17 mouse cellular contexts compared by ENCODE assay signal in genomic region chr9:122401239-122401638, GRCm38 (mm10).
"Had no signal": no experiment of that assay in that cellular context is flagged by ENCODE, and none has a peak within 500 bp of the region (broad histone marks: within the 10 kb centered on the region; RNA-seq: fewer than 3 reads in every experiment).

No protein-coding gene starts in this region.

- H3K4me3 ChIP-seq: liver, embryonic 12.5 days; lung, embryonic 15.5 days; midbrain, embryonic 13.5 days; midbrain, embryonic 15.5 days; neural tube, embryonic 12.5 days; stomach, embryonic 15.5 days had no signal

- H3K27ac ChIP-seq: liver, embryonic 12.5 days; liver, embryonic 14.5 days; lung, embryonic 15.5 days; macrophage; midbrain, embryonic 13.5 days; midbrain, embryonic 15.5 days; neural tube, embryonic 12.5 days; stomach, embryonic 15.5 days had no signal

- H3K9ac ChIP-seq: liver, embryonic 12.5 days; liver, embryonic 14.5 days; lung, embryonic 15.5 days; midbrain, embryonic 13.5 days; midbrain, embryonic 15.5 days; neural tube, embryonic 12.5 days; stomach, embryonic 15.5 days had no signal

- H3K9me3 ChIP-seq: liver, embryonic 12.5 days; lung, embryonic 15.5 days; midbrain, embryonic 13.5 days; midbrain, embryonic 15.5 days; neural tube, embryonic 12.5 days; stomach, embryonic 15.5 days had no signal

- ATAC-seq: liver, embryonic 12.5 days; lung, postnatal 0 days; midbrain, embryonic 13.5 days; midbrain, embryonic 15.5 days had no signal

- H3K27me3 ChIP-seq: liver, embryonic 12.5 days; lung, embryonic 15.5 days; midbrain, embryonic 13.5 days; midbrain, embryonic 15.5 days; neural tube, embryonic 12.5 days; stomach, embryonic 15.5 days had no signal

- H3K4me2 ChIP-seq: liver, embryonic 12.5 days; lung, embryonic 15.5 days; midbrain, embryonic 11.5 days; midbrain, embryonic 13.5 days; midbrain, embryonic 15.5 days; neural tube, embryonic 12.5 days; stomach, embryonic 15.5 days had no signal

- DNase-seq: lung, adult 2 months; lung, postnatal 14 days; lung, postnatal 36 days; right cerebral cortex, postnatal 14 days; thymus, adult 18-20 months; thymus, postnatal 14 days; thymus, postnatal 36 days had no signal

- H3K36me3 ChIP-seq: liver, embryonic 12.5 days; lung, embryonic 15.5 days; midbrain, embryonic 13.5 days; midbrain, embryonic 15.5 days; neural tube, embryonic 12.5 days; stomach, embryonic 15.5 days had no signal

- H3K4me1 ChIP-seq: liver, embryonic 12.5 days; lung, embryonic 15.5 days; midbrain, embryonic 13.5 days; midbrain, embryonic 15.5 days; neural tube, embryonic 12.5 days; stomach, embryonic 15.5 days had no signal
